Mouse (Mus musculus): ENCODE data around the gene Dppa3. TPM values are rescaled to one million over a fixed set of nuclear protein-coding genes. Genes with fewer than 3 reads are reported as not detected.
"Not testable (repeated sequence)": the region's sequence is repeated elsewhere in the genome, so short reads cannot be mapped to it uniquely, and the experiment has no call there.

Dppa3 gene
- total RNA-seq, 2 experiments from 2014 or later: not detected

GRCm38 (mm10) chr6:122608434-122609376, 17.5 kb upstream of the Dppa3 start:
- DNase-seq (ENCODE audit: low spot score in 2 of 2): no peak
- intact Hi-C loops (cut with DNase I): loop anchor here (1.0 kb wide), 1 partner anchor 11 kb away; no protein-coding TSS in a partner anchor

- intact Hi-C loops (cut with DNase I): loop anchor here (1.0 kb wide), 1 partner anchor 12 kb away; no protein-coding TSS in a partner anchor
- DNase-seq (ENCODE audit: low spot score in 2 of 2): no peak
Measured at GRCm38 (mm10) chr6:122609377-122609728, 16.9 kb upstream of the Dppa3 start.

- intact Hi-C loops (cut with DNase I): loop anchor here (1.0 kb wide), 1 partner anchor 12 kb away; no protein-coding TSS in a partner anchor
- no peak for DNase-seq (ENCODE audit: low spot score in 2 of 2)
Measured at GRCm38 (mm10) chr6:122609771-122610170, 16.4 kb upstream of the Dppa3 start, which contains the start of gene Gdf3. TSS of gene Gdf3 (minus strand) at chr6:122610087.

GRCm38 (mm10) chr6:122612426-122612825, 13.8 kb upstream of the Dppa3 start:
- intact Hi-C loops (cut with DNase I): no loop called here
- DNase-seq (ENCODE audit: low spot score in 2 of 2): no peak

GRCm38 (mm10) chr6:122614047-122614446, 12.2 kb upstream of the Dppa3 start:
- intact Hi-C loops (cut with DNase I): no loop called here
- no peak for DNase-seq (ENCODE audit: low spot score in 2 of 2)

- intact Hi-C loops (cut with DNase I): no loop called here
- DNase-seq (ENCODE audit: low spot score in 2 of 2): no peak
Measured at GRCm38 (mm10) chr6:122616022-122616421, 10.2 kb upstream of the Dppa3 start.

GRCm38 (mm10) chr6:122621066-122621465, 5.1 kb upstream of the Dppa3 start:
- DNase-seq (ENCODE audit: low spot score in 2 of 2): no peak
- intact Hi-C loops (cut with DNase I): no loop called here

DNA sequence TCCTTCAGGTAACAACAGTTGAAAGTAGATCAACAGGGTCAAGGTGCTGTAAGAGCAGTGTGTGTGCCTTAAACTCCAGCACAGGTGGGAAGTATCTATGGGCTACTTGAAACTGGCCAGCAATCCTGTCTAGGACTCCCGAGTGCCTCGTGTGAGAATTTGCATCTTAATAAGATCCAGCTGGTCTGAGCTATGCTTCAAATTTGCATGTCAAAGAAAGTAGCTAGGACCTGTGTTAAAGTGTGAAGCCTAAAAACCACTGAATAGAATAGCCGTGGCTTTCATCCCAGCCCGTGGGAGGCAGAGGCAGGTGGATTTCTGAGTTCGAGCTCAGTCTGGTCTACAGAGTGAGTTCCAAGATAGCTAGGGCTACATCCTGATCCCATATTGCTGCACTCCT, 1.7 kb upstream of the Dppa3 start:
- intact Hi-C loops (cut with DNase I): no loop called here
- no peak for DNase-seq (ENCODE audit: low spot score in 2 of 2)

GRCm38 (mm10) chr6:122625156-122625555, 1.1 kb upstream of the Dppa3 start:
- intact Hi-C loops (cut with DNase I): no loop called here
- DNase-seq (ENCODE audit: low spot score in 2 of 2): no peak

GRCm38 (mm10) chr6:122627469-122628108, 1.4 kb downstream of the Dppa3 start:
- intact Hi-C loops (cut with DNase I): no loop called here
- DNase-seq (ENCODE audit: low spot score in 2 of 2): no peak

- DNase-seq (ENCODE audit: low spot score in 2 of 2): peak in 1 of 2 experiments; percentile 7
- intact Hi-C loops (cut with DNase I): loop anchor here (1.0 kb wide), 1 partner anchor 38 kb away; no protein-coding TSS in a partner anchor
Measured at GRCm38 (mm10) chr6:122633411-122633810, 7.2 kb downstream of the Dppa3 start.

DNA sequence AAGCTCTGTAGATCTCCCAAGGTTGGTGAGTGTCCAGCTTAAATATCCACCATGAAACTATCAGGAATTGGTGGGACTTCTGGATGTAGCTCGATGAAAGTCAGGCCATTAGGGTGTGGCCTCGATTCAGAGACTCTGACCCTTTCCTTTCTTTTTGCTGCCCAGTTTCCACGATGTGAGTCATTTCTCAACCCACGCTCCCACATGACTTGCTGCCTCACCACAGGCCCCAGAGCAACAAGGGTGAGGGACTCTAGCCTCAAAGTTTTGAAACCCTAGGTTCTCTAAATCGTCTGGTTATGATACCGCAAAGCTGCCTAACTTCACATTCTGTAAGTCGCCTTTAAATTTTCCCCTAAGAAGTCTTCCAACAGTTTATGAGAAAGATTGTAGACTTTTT, 9.1 kb downstream of the Dppa3 start:
- DNase-seq (ENCODE audit: low spot score in 2 of 2): no peak
- intact Hi-C loops (cut with DNase I): no loop called here

DNA sequence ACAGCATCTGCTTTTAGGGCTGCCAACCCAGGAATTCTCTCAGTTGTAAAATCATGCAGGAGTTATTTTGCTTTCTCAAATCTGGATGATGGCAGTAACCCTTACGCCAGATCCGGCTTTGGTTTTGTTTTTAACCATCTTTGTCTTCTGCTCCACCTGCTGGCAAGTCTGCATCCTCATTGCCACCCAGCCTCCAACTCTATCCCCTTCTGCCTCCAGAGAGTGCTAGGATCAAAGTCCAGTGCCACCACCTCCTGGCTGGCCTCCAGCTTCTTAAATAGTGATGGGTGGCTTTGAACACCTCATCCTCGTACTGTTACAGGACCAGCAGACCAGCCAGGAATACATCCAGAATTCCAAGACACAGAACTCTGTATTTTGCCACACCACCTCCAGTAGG, 10.5 kb downstream of the Dppa3 start:
- intact Hi-C loops (cut with DNase I): no loop called here
- no peak for DNase-seq (ENCODE audit: low spot score in 2 of 2)

GRCm38 (mm10) chr6:122637566-122637965, 11.4 kb downstream of the Dppa3 start:
- DNase-seq (ENCODE audit: low spot score in 2 of 2); intact Hi-C loops (cut with DNase I): not testable (repeated sequence)

- intact Hi-C loops (cut with DNase I); DNase-seq (ENCODE audit: low spot score in 2 of 2): not testable (repeated sequence)
Measured at GRCm38 (mm10) chr6:122644196-122644595, 18.0 kb downstream of the Dppa3 start.

GRCm38 (mm10) chr6:122649903-122650302, 23.7 kb downstream of the Dppa3 start:
- intact Hi-C loops (cut with DNase I): no loop called here
- no peak for DNase-seq (ENCODE audit: low spot score in 2 of 2)

- DNase-seq (ENCODE audit: low spot score in 2 of 2): no peak
- intact Hi-C loops (cut with DNase I): no loop called here
Measured at GRCm38 (mm10) chr6:122650398-122650980, 24.3 kb downstream of the Dppa3 start.

- intact Hi-C loops (cut with DNase I): no loop called here
- no peak for DNase-seq (ENCODE audit: low spot score in 2 of 2)
Measured at GRCm38 (mm10) chr6:122654301-122654700, 28.1 kb downstream of the Dppa3 start.

DNA sequence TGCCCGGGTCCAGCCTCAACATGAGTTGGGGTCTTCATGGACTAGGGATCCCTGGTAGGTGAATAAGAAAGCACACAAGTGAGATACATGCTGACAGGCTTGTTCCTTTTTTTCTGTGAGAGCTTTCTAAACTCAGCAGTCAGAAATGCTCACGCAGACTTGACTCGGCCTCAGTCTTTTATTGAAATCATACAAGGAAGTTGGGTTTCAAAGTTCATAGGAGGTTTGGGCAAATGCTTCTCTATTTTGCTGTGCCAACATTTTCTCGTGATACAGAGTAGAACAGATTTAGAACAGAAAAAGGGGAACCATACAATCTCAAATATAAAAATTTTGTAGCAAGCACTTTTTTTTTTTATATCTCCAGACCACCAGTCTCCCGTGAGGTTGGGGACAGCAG, 31.4 kb downstream of the Dppa3 start:
- intact Hi-C loops (cut with DNase I): no loop called here
- no peak for DNase-seq (ENCODE audit: low spot score in 2 of 2)

DNA sequence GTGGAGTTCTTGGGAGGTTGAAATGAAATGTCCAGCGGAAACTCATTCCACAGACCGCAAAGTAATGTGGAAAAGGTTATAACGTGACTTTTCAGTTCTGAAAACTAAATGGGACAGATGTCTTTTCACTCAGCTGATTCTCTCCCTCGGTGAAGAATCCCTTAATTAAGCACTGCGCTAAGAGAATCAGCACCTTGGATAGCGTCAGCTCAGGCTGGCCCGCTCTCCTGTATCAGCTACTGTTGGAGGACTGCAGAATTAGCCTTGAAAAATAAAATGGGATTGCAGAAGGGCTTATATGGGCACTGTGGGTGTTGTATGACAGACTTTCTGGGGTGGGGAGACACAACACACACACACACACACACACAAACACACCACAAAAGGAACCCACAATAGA, 33.4 kb downstream of the Dppa3 start:
- intact Hi-C loops (cut with DNase I): no loop called here
- no peak for DNase-seq (ENCODE audit: low spot score in 2 of 2)
